Mouse (Mus musculus): Measurements from ENCODE around the gene Slc2a5.

- TF ChIP-seq CTCF (conservative IDR thresholded peaks at IDR 0.05; ENCODE audit: low read length), result peak; percentile 11; the same call in 1 of the 2 replicates
- no peak for TF ChIP-seq POU5F1 (IDR thresholded peaks at IDR 0.05; ENCODE audit: borderline replicate concordance, low read length)
- TF ChIP-seq NANOG (IDR thresholded peaks at IDR 0.05; ENCODE audit: borderline replicate concordance, low read length), result no peak
Measured at GRCm38 (mm10) chr4:150126373-150126772, 7.3 kb downstream of the Slc2a5 start.
